Mouse (Mus musculus) small intestine, adult 2 months (tissue): ENCODE measurements around the gene Macrod1.

ENCODE experiments used
- CTCF ChIP-seq: fragments of 200-500 bp; IDR thresholded peaks from 2 replicates; pipeline ENCODE4 v1.5.1; 2012; ENCODE audit warnings: low read depth, mild to moderate bottlenecking, control low read depth, inconsistent platforms, low read length, moderate library complexity, mixed read lengths; ENCODE audit not compliant: insufficient replicate concordance, insufficient read length; ENCODE audit errors: extremely low read depth
- POLR2A ChIP-seq: fragments of 200-500 bp; IDR thresholded peaks from 2 replicates; pipeline ENCODE4 v1.6.1; 2012; ENCODE audit warnings: low read depth, mild to moderate bottlenecking, control low read depth, inconsistent platforms, low read length, moderate library complexity

DNA sequence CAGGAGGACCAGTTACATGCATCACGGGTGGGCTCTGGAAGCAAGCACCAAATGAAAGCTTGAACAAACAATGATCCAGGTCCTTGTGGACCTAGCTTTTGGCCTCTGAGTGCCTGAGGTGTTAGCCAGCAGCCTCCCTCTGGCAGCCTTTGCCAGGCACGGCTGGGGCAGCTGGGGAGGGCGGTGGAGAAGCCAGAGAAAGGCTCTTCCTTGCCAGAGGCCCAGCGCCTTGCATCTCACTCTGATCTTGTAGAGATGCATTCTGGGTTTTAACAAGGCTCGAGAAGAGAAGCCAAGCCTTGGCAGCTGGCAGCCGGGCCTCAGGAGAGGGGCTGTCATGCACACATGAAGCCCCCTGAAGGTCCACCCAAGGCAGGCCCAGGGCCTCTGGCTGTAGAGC lies 83.8 kb downstream of the Macrod1 start:
- no peak for TF ChIP-seq POLR2A
- TF ChIP-seq CTCF, result no peak
